Mouse (Mus musculus) liver, embryonic 16.5 days (tissue): ENCODE data around the gene Fbln2. TPM values are rescaled to one million over a fixed set of nuclear protein-coding genes. Genes with fewer than 3 reads are reported as not detected.

Source experiments
- ATAC-seq: fragments of 200-750 bp; cut with Nextera tagmentation; 2 replicates; pipeline ENCODE4 v1.8.0; 2017; ENCODE audit warnings: low read depth, mild to moderate bottlenecking, moderate number of reproducible peaks, moderate library complexity
- H3K27ac ChIP-seq: fragments of 300-500 bp; sonication (generic); 2 replicates; pipeline ENCODE4 v1.5.1; 2014; ENCODE audit warnings: mild to moderate bottlenecking, low read length
- H3K27me3 ChIP-seq: fragments of 300-500 bp; sonication (generic); 2 replicates; pipeline ENCODE4 v1.6.1; 2014; ENCODE audit warnings: low read depth, low read length, mixed read lengths; ENCODE audit not compliant: control insufficient read depth, insufficient read depth
- H3K36me3 ChIP-seq: fragments of 300-500 bp; sonication (generic); 2 replicates; pipeline ENCODE4 v1.6.1; 2014; ENCODE audit warnings: mild to moderate bottlenecking; ENCODE audit not compliant: control insufficient read depth, insufficient read depth
- H3K4me1 ChIP-seq: fragments of 300-500 bp; sonication (generic); 2 replicates; pipeline ENCODE4 v1.6.1; 2014; ENCODE audit warnings: low read depth, low read length, mixed read lengths; ENCODE audit not compliant: control insufficient read depth
- H3K4me2 ChIP-seq: fragments of 300-500 bp; sonication (generic); 2 replicates; pipeline ENCODE4 v1.6.1; 2014; ENCODE audit warnings: low read depth, low read length, mixed read lengths
- H3K4me3 ChIP-seq: fragments of 300-500 bp; sonication (generic); 2 replicates; pipeline ENCODE4 v1.5.1; 2014; ENCODE audit warnings: low read depth, mild to moderate bottlenecking, low read length
- H3K9ac ChIP-seq: fragments of 300-500 bp; sonication (generic); 2 replicates; pipeline ENCODE4 v1.6.1; 2014; ENCODE audit warnings: low read depth, low read length
- H3K9me3 ChIP-seq: fragments of 300-500 bp; sonication (generic); replicated peaks from 2 replicates; pipeline ENCODE4 v1.6.1; 2016; ENCODE audit warnings: low read length; ENCODE audit not compliant: control insufficient read depth
- WGBS: fragments of 180-500 bp; shearing (Covaris S2); extraction: QIAGEN DNeasy Blood & Tissue Kit; methylation state at CpG from one replicate; pipeline ENCODE4 v1.1.7; 2014; ENCODE audit not compliant: insufficient replicate concordance; 5-methylcytosine and 5-hydroxymethylcytosine counted together
- polyA plus RNA-seq: library from polyadenylated mRNA; unstranded; fragments of >200 nt; fragmentation: Nextera tagmentation; extraction: Ambion mirVana; gene quantifications from 2 replicates; pipeline ENCODE4 v1.2.1, GENCODE M21; 2015

Gene Fbln2
- polyA plus RNA-seq, 1 experiment from 2014 or later = 8.0 TPM

DNA sequence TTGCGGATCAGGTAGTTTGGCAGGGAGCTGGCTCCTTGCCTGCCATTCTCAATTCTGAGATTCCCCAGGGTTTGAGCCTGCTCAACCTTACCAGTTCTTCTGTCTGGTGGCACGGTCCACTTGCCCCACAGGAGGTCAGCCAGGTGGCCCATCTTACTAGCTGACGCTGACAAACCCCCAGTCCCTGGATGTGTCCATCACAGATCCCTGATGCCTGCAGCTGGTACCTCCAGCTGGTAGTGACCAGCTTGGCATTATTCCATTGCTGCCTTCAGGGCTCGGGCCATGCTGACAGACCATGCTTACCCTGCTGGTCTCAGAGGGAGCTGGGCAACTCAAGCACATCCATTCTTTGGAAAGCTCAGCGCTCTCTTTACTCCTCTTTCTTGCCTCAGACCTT lies 18.7 kb downstream of the Fbln2 start:
- ATAC-seq = no peak
- WGBS = 64% methylated on average over 5 of the region's 5 CpGs

GRCm38 (mm10) chr6:91231523-91231922 lies 19.3 kb downstream of the Fbln2 start:
- Histone ChIP-seq H3K9ac (no peak overlapping the region), H3K4me3 (no peak overlapping the region), H3K27me3 (no peaks in the 10 kb centered on the region), H3K27ac (no peak overlapping the region), H3K9me3 (no peaks in the 10 kb centered on the region), H3K4me1 (no peaks in the 10 kb centered on the region), H3K36me3 (no peaks in the 10 kb centered on the region), H3K4me2 (no peak overlapping the region)
- no peak for ATAC-seq
- 53% methylated on average over 4 of the region's 4 CpGs for WGBS

More for the DNA sequence above, 18.7 kb downstream of the Fbln2 start:
- no peak overlapping the region for H3K9ac ChIP-seq
- no peak overlapping the region for H3K27ac ChIP-seq
- H3K9me3 ChIP-seq = no peaks in the 10 kb centered on the region
- no peaks in the 10 kb centered on the region for H3K27me3 ChIP-seq
- no peaks in the 10 kb centered on the region for H3K4me1 ChIP-seq
- no peak overlapping the region for H3K4me3 ChIP-seq
- no peaks in the 10 kb centered on the region for H3K36me3 ChIP-seq
- H3K4me2 ChIP-seq = no peak overlapping the region

DNA sequence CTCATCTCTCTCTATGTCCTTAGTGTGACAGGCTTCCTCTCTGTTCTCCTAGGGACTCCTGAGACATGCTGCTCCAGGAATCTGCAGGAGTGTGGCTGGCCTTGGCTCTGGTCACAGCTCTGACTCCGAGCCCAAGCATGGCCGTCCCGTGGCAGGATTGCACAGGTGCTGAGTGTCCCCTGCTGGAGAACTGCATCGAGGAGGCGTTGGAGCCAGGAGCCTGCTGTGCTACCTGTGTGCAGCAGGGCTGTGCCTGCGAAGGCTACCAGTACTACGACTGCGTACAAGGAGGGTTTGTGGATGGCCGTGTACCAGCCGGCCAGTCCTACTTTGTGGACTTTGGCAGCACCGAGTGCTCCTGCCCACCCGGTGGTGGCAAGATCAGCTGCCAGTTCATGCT lies 20.8 kb downstream of the Fbln2 start:
- Histone ChIP-seq H3K4me3 (no peak overlapping the region), H3K4me1 (no peaks in the 10 kb centered on the region), H3K27ac (no peak overlapping the region), H3K9me3 (no peaks in the 10 kb centered on the region), H3K36me3 (no peaks in the 10 kb centered on the region), H3K4me2 (no peak overlapping the region), H3K9ac (no peak overlapping the region), H3K27me3 (no peaks in the 10 kb centered on the region)
- no peak for ATAC-seq
- WGBS = 73% methylated on average over 12 of the region's 12 CpGs

DNA sequence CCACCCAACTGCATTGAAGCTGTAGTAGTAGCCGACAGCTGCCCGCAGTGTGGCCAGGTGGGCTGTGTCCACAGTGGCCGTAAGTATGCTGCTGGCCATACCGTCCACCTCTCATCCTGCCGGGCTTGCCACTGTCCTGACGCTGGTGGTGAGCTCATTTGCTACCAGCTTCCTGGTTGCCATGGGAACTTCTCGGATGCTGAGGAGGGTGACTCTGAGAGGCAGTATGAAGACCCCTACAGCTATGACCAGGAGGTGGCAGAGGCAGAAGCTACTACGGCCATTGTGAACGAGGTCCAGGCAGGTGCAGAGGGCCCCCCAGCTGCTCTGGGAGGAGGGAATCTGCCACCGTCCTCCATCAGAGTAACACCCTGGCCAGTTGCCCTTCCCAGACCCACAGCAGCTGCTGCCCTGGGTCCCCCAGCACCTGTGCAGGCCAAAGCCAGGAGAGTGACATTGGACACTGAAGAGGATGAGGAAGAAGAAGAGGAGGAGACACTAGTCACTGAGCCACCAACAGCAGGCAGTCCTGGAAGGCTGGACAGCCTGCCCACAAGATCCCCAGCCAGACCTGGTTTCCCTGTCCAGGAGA lies 21.3 kb downstream of the Fbln2 start:
- H3K4me1 ChIP-seq = no peaks in the 10 kb centered on the region
- no peak overlapping the region for H3K9ac ChIP-seq
- H3K4me2 ChIP-seq = no peak overlapping the region
- no peak for ATAC-seq
- H3K27ac ChIP-seq = no peak overlapping the region
- H3K36me3 ChIP-seq = no peaks in the 10 kb centered on the region
- H3K4me3 ChIP-seq = no peak overlapping the region
- H3K9me3 ChIP-seq = no peaks in the 10 kb centered on the region
- H3K27me3 ChIP-seq = no peaks in the 10 kb centered on the region
- 60% methylated on average over 10 of the region's 10 CpGs for WGBS

DNA sequence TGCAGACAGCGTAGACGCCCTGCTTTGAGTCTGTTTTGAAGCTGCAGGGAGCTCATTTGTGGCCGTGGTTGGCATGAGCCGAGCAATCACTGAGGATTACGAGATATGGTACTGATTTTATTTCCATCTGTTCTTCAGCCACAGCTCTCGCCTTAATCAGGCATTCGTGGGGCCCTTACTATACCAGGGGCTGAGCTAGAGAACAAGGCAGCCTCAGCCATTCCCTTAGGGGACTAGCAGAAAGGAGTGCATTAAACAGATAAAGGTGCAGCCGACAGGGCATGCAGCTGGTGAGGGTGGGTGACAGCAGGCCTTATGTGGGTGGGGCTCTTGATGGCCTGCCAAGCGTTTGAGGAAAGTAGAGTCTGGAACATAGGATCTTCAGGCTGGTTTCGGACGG lies 23.8 kb downstream of the Fbln2 start:
- H3K4me3 ChIP-seq = no peak overlapping the region
- H3K36me3 ChIP-seq = no peaks in the 10 kb centered on the region
- no peak overlapping the region for H3K9ac ChIP-seq
- no peaks in the 10 kb centered on the region for H3K27me3 ChIP-seq
- no peak overlapping the region for H3K4me2 ChIP-seq
- no peak for ATAC-seq
- no peaks in the 10 kb centered on the region for H3K9me3 ChIP-seq
- no peaks in the 10 kb centered on the region for H3K4me1 ChIP-seq
- no peak overlapping the region for H3K27ac ChIP-seq
- 33% methylated on average over 11 of the region's 11 CpGs for WGBS

- no peaks in the 10 kb centered on the region for H3K9me3 ChIP-seq
- H3K27ac ChIP-seq = no peak overlapping the region
- H3K9ac ChIP-seq = no peak overlapping the region
- no peaks in the 10 kb centered on the region for H3K36me3 ChIP-seq
- ATAC-seq = no peak
- no peak overlapping the region for H3K4me3 ChIP-seq
- H3K4me2 ChIP-seq = no peak overlapping the region
- no peaks in the 10 kb centered on the region for H3K27me3 ChIP-seq
- H3K4me1 ChIP-seq = no peaks in the 10 kb centered on the region
- 44% methylated on average over 6 of the region's 6 CpGs for WGBS
Observed at GRCm38 (mm10) chr6:91236429-91236828, 24.2 kb downstream of the Fbln2 start.

- no peak for ATAC-seq
- no peak overlapping the region for H3K4me2 ChIP-seq
- H3K9ac ChIP-seq = no peak overlapping the region
- WGBS = 10% methylated on average over 2 of the region's 2 CpGs
- no peaks in the 10 kb centered on the region for H3K9me3 ChIP-seq
- no peaks in the 10 kb centered on the region for H3K4me1 ChIP-seq
- H3K4me3 ChIP-seq = no peak overlapping the region
- H3K27me3 ChIP-seq = no peaks in the 10 kb centered on the region
- no peaks in the 10 kb centered on the region for H3K36me3 ChIP-seq
- no peak overlapping the region for H3K27ac ChIP-seq
Observed at GRCm38 (mm10) chr6:91237273-91237672, 25.0 kb downstream of the Fbln2 start.

GRCm38 (mm10) chr6:91240537-91240936 lies 28.3 kb downstream of the Fbln2 start:
- H3K27ac ChIP-seq = no peak overlapping the region
- WGBS = 29% methylated on average over 2 of the region's 2 CpGs

GRCm38 (mm10) chr6:91240964-91241363 lies 28.7 kb downstream of the Fbln2 start:
- Histone ChIP-seq H3K4me1 (no peaks in the 10 kb centered on the region), H3K36me3 (no peaks in the 10 kb centered on the region), H3K27me3 (no peaks in the 10 kb centered on the region), H3K9me3 (no peaks in the 10 kb centered on the region), H3K9ac (no peak overlapping the region), H3K4me3 (no peak overlapping the region), H3K27ac (no peak overlapping the region), H3K4me2 (no peak overlapping the region)
- ATAC-seq = no peak

More at GRCm38 (mm10) chr6:91240537-91240936, 28.3 kb downstream of the Fbln2 start:
- no peaks in the 10 kb centered on the region for H3K4me1 ChIP-seq
- H3K9ac ChIP-seq = no peak overlapping the region
- H3K4me3 ChIP-seq = no peak overlapping the region
- no peaks in the 10 kb centered on the region for H3K36me3 ChIP-seq
- H3K4me2 ChIP-seq = no peak overlapping the region
- ATAC-seq = no peak
- no peaks in the 10 kb centered on the region for H3K27me3 ChIP-seq
- no peaks in the 10 kb centered on the region for H3K9me3 ChIP-seq
